Mouse (Mus musculus) WW6 (cell line): ENCODE measurements around the gene 1500011B03Rik.

ENCODE experiments used
- DNase-seq: peaks from one replicate; pipeline ENCODE4 v3.0.0-alpha.2; 2013; ENCODE audit warnings: low read depth, low spot score

The 1500011B03Rik gene

GRCm38 (mm10) chr5:114809181-114809756 is 14.0 kb downstream of the 1500011B03Rik start:
- DNase-seq, result no peak

DNA sequence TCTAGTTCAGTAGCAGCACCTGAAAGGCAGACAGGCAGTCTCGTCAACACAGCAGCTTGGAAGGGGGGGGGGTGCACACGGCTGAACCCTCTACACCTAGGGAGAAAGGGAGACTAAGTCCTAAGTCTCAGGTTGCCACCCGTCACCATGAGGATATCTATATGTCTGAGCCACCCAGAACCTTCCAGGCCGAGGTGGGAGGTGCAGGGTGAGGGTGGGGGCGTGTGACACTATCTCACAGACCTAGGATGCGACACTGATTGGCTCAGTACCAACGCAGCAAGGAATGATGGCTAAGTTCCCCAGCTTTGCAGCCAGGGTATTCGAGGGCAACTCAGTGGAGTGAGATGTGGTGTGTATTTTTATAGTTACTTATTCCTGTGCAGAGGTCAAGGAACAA is 14.9 kb downstream of the 1500011B03Rik start:
- no peak for DNase-seq

GRCm38 (mm10) chr5:114807893-114808292 is 15.4 kb downstream of the 1500011B03Rik start:
- DNase-seq, result no peak

- DNase-seq, result no peak
Measured at GRCm38 (mm10) chr5:114807468-114807867, 15.8 kb downstream of the 1500011B03Rik start.

DNA sequence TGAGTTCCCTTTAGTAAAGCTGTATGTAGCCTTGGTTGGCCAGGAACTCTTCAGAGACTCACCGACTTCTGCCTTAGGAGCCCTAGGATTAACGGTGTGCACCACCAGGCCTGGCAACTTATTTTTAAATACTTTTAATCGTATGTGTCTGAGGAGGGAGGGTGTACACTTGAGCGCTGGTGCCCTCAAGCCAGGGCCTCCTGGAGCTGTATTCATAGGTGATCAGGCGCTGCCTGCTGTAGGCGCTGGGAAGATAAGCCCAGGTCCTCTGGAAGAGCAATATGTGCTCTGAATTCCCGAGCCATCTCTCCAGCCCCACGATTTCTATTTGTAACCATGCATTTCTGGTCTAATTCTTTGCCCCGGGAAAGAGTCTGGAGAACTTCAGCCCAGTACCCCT is 16.2 kb downstream of the 1500011B03Rik start:
- DNase-seq, result no peak

GRCm38 (mm10) chr5:114806636-114807035 is 16.6 kb downstream of the 1500011B03Rik start:
- DNase-seq, result no peak

DNA sequence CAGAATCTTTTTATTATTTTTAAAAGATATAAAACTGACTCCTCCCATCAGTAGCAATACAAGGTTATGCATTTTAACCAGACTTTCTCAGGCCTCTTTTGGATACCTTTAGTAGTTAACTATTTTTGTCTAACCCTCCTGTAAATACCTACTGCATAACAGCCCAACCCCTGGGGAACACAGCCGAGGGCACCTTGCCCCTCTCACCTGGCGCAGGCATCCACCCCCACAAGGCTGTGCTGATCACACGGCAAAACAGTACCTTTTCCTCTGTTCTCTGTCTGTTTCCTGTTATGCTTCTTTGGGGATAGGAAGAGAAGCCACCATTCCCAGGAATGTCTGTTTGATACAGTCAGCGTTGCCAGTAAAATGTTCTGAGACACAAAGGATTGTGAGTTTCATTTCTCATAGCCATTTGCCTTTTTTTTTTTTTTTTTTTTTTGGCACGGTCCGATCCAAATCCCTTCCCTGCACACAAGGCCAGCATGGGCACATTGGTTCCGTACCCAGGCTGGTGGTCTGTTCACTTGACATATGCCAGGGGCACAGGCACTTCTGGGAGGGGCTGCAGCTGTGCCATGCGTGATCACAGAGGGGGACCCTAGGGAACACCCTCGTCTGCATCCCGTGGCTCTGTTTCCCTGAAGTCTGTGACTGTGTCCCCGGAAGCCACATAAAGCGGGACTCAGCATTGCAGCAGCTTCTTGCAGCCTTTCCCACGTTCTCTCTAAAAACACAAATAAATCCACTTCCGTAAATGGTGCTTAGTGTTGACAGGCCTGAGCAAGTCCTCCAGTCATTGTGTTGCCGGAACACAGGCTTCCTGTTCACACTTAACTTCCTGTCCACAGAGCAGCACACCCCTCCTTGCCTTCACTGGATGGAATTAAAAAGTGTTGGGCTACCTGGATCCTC is 17.6 kb downstream of the 1500011B03Rik start:
- no peak for DNase-seq

DNA sequence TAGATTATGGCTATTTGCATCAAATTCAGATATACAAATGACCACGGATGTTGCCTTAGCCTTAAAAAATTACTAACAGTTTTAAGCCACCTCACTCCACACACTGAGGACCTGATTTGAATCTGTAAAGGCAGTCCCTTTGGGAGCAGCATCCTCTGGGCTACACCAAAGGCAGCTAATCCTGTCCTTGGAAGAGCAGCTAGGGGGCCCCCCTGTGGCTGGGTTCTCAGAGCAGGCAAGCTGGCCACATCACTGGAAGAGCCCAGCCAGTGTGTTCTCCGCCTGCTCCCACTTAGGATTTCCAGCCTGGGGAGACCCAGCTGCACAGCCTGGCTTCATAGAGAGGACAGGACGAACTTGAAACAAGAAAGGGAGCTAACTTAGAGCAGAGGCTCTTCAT is 18.3 kb downstream of the 1500011B03Rik start:
- no peak for DNase-seq

DNA sequence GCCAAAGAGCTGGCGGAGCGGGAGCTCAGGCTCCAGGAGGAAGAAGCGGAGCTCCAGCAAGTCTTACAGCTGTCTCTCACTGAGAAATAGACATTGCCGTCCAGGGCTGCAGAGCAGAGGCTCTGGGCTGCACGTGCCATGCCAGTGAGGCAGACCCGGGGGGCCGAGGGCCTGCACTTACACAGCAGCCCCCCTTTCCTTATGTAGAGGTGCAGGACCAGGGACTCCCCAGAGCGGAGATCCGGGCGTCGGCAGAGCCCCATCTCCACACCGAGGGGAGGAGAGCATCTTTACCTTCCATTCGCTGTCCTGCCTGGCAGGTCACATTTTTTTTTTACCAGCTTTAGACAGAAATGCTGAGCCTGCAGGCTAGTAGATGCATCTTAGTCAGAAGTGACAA is 18.9 kb downstream of the 1500011B03Rik start:
- DNase-seq, result no peak

GRCm38 (mm10) chr5:114803231-114803630 is 20.0 kb downstream of the 1500011B03Rik start:
- no peak for DNase-seq

GRCm38 (mm10) chr5:114801841-114802240 is 21.4 kb downstream of the 1500011B03Rik start:
- no peak for DNase-seq

DNA sequence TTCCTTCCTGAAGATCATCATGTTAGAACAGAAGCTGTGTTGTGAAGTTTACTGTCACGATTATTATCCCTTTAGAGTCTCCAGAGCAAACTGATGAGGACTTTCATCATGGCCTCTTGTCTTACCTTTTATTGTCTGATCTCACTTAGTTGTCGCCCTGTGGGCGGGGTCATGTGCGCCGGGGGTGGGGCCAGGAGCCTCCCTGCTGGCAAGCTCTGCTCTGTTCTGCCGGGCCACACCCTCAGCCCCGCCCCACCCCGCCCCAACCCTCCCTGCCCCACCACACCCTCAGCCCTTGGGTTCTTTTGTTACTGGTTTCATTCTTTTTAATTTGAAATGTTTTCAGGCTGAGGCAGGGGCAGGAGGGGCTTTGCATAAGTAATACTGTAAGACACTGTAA is 22.2 kb downstream of the 1500011B03Rik start:
- DNase-seq, result no peak

- no peak for DNase-seq
Measured at GRCm38 (mm10) chr5:114799848-114800247, 23.4 kb downstream of the 1500011B03Rik start.

DNA sequence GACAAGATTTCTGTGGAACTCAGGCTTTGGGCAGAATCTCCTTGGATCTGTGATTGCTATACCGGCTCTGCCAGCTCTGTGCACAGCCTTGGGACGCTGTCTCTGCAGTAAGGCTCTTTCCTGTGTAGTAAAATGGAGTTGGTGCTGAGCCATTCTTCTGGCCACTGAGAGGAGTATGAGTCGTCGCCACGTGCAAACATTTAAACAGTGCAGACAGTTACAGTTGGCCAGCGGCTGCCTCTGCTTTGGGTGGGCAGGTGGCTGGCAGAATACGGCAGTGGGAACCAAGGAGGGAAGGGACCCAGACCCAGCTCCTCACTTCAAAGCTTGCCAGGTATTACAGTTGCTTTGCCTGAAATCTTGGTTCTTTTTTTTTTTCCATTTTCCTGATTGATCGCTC is 26.0 kb downstream of the 1500011B03Rik start:
- no peak for DNase-seq

DNA sequence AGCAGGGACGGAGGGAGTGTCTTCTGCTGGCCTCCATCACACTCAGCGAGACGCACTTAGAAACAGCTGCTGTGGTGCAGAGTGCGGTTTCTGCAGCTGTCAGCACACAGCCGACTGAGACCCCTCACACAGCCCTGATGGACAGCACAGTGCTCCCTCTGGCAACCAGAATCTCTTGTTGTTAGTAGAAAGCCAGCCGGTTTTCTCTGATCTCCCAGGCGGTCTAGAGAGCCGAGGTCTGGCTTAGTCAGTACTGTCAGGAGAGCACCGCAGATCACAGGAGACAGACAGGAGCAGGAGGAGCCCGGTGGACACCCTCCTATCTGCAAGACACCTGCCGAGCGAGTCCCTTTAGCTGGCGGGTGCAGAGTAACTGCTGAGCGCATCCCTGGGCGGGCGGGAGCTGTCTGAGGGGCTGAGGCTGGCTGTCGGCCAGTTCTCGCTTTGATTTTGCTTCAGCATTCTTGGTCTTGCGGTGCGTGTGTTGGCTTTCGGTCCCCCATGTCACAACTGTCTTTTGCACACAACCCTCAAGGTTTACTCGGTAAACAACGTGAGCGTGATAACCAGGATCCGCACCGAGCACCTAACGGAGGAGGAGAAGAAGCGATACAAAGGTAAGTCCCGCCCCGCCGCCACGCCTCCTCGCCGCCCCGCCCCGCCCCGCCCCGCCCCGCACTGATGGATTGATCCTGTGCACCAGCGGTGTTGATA is 26.8 kb downstream of the 1500011B03Rik start:
- no peak for DNase-seq

DNA sequence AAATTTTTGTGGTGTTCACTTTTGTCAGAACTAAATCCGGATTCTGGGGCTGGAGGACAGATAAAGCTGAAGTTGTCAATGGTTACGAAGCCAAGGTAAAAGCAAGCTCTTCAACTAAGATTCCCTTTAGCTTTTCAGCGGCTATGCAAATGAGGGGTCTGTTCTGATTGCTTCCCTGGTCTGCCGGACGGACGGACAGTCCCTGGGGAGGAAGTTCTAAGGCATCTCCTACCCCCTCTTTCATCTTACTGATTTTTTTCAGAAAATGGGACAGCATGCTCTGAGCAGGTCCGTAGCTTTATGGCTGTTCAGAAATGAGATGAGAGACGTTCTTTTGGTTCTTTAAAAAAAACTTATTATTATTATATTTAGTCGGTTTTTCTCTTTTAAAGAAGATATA is 27.6 kb downstream of the 1500011B03Rik start:
- no peak for DNase-seq

DNA sequence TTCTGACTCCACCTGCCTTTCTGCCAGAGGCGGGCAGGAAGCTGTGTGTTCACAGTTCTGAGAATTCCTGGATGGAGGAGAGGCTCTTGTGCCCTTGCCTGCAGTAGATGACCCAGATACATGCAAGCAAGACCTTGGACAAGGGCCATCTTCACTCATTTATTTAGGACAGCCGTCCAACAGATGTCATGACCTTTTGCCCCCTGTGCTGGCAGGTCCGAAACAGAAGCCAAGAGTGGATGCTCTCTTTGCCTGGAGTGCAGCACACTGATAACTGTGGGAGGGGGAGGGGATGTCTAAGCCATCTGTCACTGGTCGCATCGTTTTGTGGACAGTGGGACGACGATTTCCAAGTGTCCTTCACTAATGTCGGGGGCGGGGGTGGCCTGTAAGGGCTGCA is 28.0 kb downstream of the 1500011B03Rik start:
- DNase-seq, result no peak

- DNase-seq, result no peak
Measured at GRCm38 (mm10) chr5:114794609-114795008, 28.7 kb downstream of the 1500011B03Rik start.

- no peak for DNase-seq
Measured at GRCm38 (mm10) chr5:114793317-114793716, 30.0 kb downstream of the 1500011B03Rik start.

DNA sequence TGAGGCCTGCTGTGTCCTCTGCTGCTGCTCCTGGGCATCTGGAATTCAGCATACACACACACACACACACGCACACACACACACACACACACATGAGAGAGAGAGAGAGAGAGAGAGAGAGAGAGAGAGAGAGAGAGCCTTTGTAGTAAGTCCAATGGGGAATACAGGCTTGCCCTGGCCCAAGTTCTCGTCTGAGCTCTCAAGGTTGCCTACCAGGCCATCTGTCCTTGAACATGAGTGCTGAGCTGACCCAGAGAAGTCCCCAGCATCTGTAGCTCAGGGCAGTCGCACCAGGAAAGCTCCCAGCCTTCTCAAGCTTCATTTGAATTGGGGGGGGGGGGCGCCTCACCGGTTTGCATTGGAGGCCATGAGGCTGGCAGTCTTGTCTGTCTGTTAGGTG is 38.1 kb downstream of the 1500011B03Rik start:
- DNase-seq, result no peak

GRCm38 (mm10) chr5:114784622-114785165 is 38.6 kb downstream of the 1500011B03Rik start:
- no peak for DNase-seq
